Mouse (Mus musculus) fibroblast of lung, adult 2 months (primary cell): Measurements from ENCODE around the gene Kctd12b.
"Not testable (repeated sequence)": the region's sequence is repeated elsewhere in the genome, so short reads cannot be mapped to it uniquely, and the experiment has no call there.

ENCODE experiments used
- DNase-seq: peaks from one replicate; pipeline ENCODE4 v3.0.0-alpha.2; 2011; ENCODE audit warnings: low read depth

The Kctd12b gene

GRCm38 (mm10) chrX:153695782-153696395, at the start of gene Kctd12b:
Gene Kctd12b, minus strand, starts transcription at chrX:153696391.
- DNase-seq = no peak

DNA sequence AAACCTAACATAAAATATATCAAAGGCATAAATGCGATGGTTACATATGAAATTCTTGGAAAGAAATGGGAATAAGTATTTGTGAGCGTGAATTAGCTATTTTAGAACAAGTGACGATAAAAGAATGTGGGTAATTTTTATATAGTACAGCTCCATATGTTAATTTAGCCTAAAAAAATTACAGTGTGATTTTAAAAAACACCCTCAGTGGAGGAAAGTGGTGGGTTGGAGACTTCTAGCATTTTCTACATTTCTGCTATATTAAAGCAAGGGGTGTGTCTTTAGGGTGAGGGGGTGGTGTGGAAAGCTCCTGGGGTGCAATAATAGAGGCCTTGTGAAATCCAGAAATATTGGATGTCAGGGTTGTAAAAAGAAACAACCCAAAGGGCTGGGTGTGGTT, 46.3 kb upstream of the Kctd12b start:
- DNase-seq = no peak

GRCm38 (mm10) chrX:153735697-153736096, 39.5 kb upstream of the Kctd12b start:
- DNase-seq = no peak

DNA sequence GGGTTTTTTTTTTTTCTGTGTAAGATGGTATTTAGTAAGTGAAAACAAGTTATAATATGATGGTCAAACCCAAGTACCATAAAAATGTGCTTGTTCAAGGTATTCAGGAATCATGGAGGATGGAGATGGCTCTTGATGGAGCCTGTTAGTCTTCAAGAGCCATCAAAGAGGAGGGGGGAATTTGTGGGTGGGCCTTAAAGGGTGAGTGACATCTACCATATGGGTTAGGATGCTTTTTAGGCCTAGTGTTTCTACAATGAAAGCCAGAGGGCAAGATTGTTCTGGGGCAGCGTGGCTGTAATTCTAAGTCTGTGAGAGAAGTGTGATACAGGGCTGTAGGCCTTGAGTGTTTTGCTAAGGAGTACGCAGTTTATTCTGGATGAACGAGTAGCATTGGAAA, 28.2 kb upstream of the Kctd12b start:
- DNase-seq = no peak

GRCm38 (mm10) chrX:153723110-153723916, 27.1 kb upstream of the Kctd12b start, which contains the start of gene Nbdy:
Gene Nbdy, plus strand, starts transcription at chrX:153723590.
- no peak for DNase-seq

GRCm38 (mm10) chrX:153719602-153720001, 23.4 kb upstream of the Kctd12b start:
- DNase-seq = no peak

DNA sequence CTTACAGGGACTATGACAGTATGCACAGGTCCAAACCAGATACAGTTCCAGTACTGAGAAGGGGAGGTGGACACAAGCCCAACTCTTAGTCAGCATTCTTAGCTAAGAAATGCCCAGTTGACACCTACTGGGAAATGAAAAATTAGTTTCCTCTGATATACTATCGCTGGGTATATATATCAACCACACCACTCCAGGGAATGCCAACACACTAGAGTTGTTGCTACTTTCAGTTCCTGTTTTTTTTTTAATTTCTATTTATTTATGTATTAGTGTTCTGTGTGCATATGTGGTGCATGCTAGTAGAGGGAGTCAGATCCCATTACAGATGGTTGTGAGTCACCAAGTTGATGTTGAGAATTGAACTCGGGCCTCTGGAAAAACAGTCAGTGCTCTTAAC, 20.5 kb upstream of the Kctd12b start:
- DNase-seq = no peak

DNA sequence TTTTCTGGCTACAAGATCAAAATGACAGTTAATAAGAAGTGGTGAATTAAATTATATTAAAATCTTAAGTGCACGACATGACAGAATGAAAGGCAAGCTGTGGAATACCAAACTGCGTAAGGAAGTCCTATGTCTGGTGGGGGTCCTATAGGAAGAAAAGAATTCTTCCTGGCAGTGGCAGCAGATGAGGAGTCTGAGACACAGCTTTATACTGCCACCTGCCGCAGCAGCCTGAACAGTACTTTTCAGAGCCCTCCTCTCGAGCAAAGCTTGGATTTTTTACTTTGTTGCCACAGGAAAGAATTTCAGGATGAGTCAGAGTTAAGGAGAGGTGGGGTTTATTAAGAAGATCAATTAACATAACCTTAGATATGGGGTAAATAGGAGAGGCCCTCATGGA, 11.5 kb upstream of the Kctd12b start:
- DNase-seq = no peak

- no peak for DNase-seq
Measured at GRCm38 (mm10) chrX:153700463-153700862, 4.3 kb upstream of the Kctd12b start.

DNA sequence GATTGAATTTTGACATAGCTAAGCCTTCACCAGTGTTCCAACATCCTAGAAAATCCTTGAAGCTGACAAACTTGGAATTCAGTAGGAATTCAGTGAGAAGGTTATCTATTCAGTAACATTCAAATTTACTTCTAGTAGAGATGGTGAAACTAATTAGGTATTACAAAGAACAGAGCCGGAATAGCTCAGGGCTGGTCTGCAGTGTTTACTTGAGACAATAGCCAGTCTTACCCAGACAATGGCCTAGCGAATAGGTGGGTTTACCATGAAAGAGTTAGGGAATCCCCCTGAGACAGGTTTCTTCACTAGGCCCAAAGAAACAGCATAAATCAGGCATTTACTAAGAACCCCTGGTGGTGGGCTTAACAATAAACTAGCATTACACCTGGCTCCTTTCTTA, 28.0 kb downstream of the Kctd12b start:
- not testable (repeated sequence) for DNase-seq

DNA sequence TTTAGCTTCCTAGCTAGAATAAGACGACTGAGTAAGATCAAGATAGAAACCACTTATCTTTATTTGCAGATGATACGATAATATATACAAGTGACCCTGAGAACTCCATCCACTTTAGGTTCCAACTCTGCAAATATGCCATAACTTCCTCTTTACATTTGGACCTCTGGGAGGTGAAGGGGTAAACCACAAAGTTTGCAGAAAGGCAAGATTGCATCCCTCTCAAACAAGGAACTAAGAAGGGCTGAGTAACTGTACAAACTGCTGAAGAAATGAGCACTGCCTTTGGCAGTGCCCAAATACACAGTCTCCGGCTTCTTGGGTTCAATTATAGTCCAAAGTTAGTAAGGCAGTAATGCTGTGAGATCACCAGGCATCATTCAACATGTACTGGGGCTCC, 31.3 kb downstream of the Kctd12b start:
- DNase-seq = no peak

GRCm38 (mm10) chrX:153656949-153657348, 39.2 kb downstream of the Kctd12b start:
- DNase-seq = no peak

GRCm38 (mm10) chrX:153640615-153641014, 55.6 kb downstream of the Kctd12b start:
- DNase-seq = no peak

- DNase-seq = peak; percentile 1
Measured at GRCm38 (mm10) chrX:153636247-153636646, 59.9 kb downstream of the Kctd12b start.
